Mouse (Mus musculus) hindbrain, embryonic 11.5 days (tissue): ENCODE results near the gene Dcst2. TPM values are rescaled to one million over a fixed set of nuclear protein-coding genes. Genes with fewer than 3 reads are reported as not detected.

Experiments
- ATAC-seq: fragments of 200-750 bp; cut with Nextera tagmentation; 2 replicates; pipeline ENCODE4 v1.8.0; 2017; ENCODE audit warnings: mild to moderate bottlenecking, moderate TSS enrichment, moderate library complexity; ENCODE audit not compliant: low FRiP score
- DNase-seq: peaks from one replicate; pipeline ENCODE4 v3.0.0-alpha.2; 2015; ENCODE audit warnings: low spot score
- H3K27ac ChIP-seq: fragments of 300-500 bp; sonication (generic); 2 replicates; pipeline ENCODE4 v1.5.1; 2014; ENCODE audit warnings: mild to moderate bottlenecking, low read depth, low read length
- H3K27me3 ChIP-seq: fragments of 300-500 bp; sonication (generic); 2 replicates; pipeline ENCODE4 v1.6.1; 2014; ENCODE audit warnings: mild to moderate bottlenecking, low read length, moderate library complexity, mixed read lengths; ENCODE audit not compliant: control insufficient read depth, insufficient read depth
- H3K36me3 ChIP-seq: fragments of 300-500 bp; sonication (generic); 2 replicates; pipeline ENCODE4 v1.6.1; 2014; ENCODE audit warnings: mild to moderate bottlenecking, low read length, moderate library complexity, mixed read lengths; ENCODE audit not compliant: control insufficient read depth, insufficient read depth
- H3K4me1 ChIP-seq: fragments of 300-500 bp; sonication (generic); replicated peaks from 2 replicates; pipeline ENCODE4 v1.6.1; 2014; ENCODE audit warnings: low read length, mixed read lengths; ENCODE audit not compliant: control insufficient read depth, insufficient read depth
- H3K4me2 ChIP-seq: fragments of 300-500 bp; sonication (generic); replicated peaks from 2 replicates; pipeline ENCODE4 v1.6.1; 2014; ENCODE audit warnings: mild to moderate bottlenecking, low read depth, low read length
- H3K4me3 ChIP-seq: fragments of 300-500 bp; sonication (generic); 2 replicates; pipeline ENCODE4 v1.5.1; 2014; ENCODE audit warnings: low read depth, low read length
- H3K9ac ChIP-seq: fragments of 300-500 bp; sonication (generic); 2 replicates; pipeline ENCODE4 v1.6.1; 2014; ENCODE audit warnings: low read depth, low read length
- H3K9me3 ChIP-seq: fragments of 300-500 bp; sonication (generic); 2 replicates; pipeline ENCODE4 v1.6.1; 2016; ENCODE audit warnings: low read length; ENCODE audit not compliant: control insufficient read depth
- WGBS: fragments of 180-500 bp; shearing (Covaris S2); extraction: QIAGEN DNeasy Blood & Tissue Kit; methylation state at CpG from one replicate; pipeline ENCODE4 v1.1.7; 2014; 5-methylcytosine and 5-hydroxymethylcytosine counted together
- polyA plus RNA-seq: library from polyadenylated mRNA; unstranded; fragments of >200 nt; fragmentation: Nextera tagmentation; extraction: Ambion mirVana; gene quantifications from 2 replicates; pipeline ENCODE4 v1.2.1, GENCODE M21; 2014

The Dcst2 gene
- 0.14 and 0.27 TPM in 2 replicates for polyA plus RNA-seq

DNA sequence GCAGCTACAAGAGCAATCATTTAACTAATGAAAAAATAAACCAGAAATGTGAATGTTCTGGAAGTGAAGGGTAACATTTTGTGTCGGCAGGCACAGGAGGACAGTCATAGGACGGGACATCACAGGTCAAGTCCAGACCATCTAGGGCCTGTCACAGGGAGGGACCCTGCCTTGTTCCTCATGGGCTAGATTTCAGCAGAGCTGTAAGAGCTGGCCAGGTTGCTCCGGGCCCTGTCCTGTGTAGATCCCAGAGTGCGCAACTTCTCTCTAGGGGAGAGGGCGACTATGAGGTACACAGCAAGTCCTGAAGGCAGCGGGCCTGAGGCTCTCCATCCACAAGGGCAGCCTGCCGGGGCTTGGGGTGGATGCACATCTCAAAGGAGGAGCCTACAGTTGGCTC, at the start of gene Dcst2:
Dcst2 (plus strand) TSS at position 301 of the 400 bp plus-strand sequence.
- Histone ChIP-seq H3K4me3 (no peak within 1 kb of the TSS), H3K9me3 (no peaks in the 10 kb centered on the region), H3K4me2 (no peak within 1 kb of the TSS), H3K27ac (no peak within 1 kb of the TSS), H3K36me3 (no peaks in the 10 kb centered on the region), H3K9ac (no peak within 1 kb of the TSS), H3K4me1 (no peaks in the 10 kb centered on the region), H3K27me3 (no peaks in the 10 kb centered on the region)
- no peak for ATAC-seq
- no peak for DNase-seq
- 87% methylated on average over 7 of the region's 7 CpGs for WGBS

DNA sequence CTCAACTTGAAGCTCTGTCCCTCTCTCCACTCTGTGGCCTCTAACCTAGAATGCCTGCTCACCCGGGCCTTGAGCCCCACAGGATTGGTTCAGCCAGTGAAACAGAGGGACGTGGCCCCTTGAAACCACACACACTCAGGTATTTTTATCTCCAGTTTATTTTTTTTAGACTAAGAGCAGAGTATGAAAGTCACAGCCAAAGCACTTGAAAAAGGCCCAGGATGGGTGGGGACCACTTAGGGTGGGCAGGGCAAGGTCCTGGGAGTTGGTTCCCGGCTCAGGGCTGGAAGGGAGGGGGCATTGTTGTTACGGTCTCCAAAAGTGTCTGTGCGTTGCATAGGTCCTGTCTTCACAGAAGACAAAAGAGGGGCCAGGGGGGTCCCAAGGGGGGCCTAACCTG, 47.4 kb upstream of the Dcst2 start:
- Histone ChIP-seq H3K4me1 (peaks cover 15% of the 10 kb centered on the region), H3K36me3 (no peaks in the 10 kb centered on the region), H3K9ac (no peak overlapping the region), H3K27ac (no peak overlapping the region), H3K9me3 (no peaks in the 10 kb centered on the region), H3K27me3 (peaks cover 24% of the 10 kb centered on the region), H3K4me3 (no peak overlapping the region), H3K4me2 (no peak overlapping the region)
- ATAC-seq (no peak), DNase-seq (no peak)
- WGBS: 77% methylated on average over 5 of the region's 5 CpGs

DNA sequence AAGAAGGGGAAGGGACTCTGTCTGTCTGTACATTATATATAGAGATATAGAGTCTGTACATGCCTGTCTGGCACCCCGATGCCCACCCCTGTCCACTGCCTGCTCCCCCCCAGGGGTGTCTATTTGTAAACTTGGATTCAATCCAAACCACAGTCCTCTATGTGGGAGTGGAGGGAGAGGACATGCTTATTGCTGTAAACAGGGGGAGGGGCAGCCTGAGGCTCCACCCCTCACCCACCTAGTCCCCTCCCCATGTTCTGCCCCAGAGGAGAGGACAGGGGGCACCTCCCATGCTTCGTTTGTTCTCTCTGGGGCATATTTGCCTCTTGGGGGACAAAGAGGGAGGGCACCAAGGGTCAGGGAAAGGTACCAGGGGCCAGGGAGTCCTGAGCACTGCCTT, 47.0 kb upstream of the Dcst2 start:
- Histone ChIP-seq H3K4me2 (no peak overlapping the region), H3K27ac (no peak overlapping the region), H3K4me1 (peaks cover 19% of the 10 kb centered on the region), H3K9me3 (no peaks in the 10 kb centered on the region), H3K36me3 (no peaks in the 10 kb centered on the region), H3K9ac (peak overlapping the region; percentile 49; the same call in 1 of the 2 replicates), H3K4me3 (no peak overlapping the region), H3K27me3 (peaks cover 29% of the 10 kb centered on the region)
- 0 out of 2 replicates have a peak, but pooled peaks have one; percentile 8 for ATAC-seq
- 51% methylated on average over 2 of the region's 2 CpGs for WGBS
- no peak for DNase-seq

DNA sequence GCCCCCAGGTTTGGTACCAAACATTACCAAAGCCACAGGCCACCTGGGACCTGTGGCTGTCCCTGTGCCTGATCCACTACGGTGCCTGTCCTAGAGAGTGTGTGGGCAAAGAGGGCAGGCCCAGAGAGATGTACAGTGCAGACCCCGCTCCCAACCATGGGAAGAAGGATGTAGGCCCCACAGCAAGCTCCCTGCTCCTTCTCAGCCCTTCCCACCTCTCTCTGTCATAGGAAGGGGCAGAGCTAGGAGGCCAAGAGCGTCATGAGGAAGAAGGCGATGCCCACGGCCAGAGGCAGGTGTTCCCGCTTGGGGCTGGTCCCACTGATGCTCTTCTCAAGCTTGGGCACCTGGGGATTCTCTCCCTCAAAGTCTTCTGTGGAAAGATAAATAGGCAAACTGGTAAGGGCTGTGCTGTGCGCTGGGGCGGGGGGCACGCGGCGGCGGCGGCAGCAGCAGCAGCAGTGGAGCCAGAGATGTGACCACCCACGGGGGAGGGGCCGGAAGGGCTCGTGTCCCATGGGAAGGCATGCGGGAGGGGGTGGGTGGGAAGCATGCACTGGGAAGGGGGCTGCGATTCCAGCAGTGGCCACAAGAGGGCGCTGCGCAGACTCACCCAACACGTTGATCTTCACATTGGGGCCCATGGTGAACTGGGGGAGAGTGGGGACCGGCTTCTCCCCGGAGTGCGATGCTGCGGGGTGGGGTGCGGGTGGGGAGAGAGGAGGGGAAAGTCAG, 46.4 kb upstream of the Dcst2 start:
- H3K4me2 ChIP-seq: peak overlapping the region; percentile 56
- no peak overlapping the region for H3K27ac ChIP-seq
- H3K4me3 ChIP-seq: peak overlapping the region; percentile 27
- peaks cover 34% of the 10 kb centered on the region for H3K27me3 ChIP-seq
- H3K9me3 ChIP-seq: no peaks in the 10 kb centered on the region
- peak; percentile 42 for ATAC-seq
- no peaks in the 10 kb centered on the region for H3K36me3 ChIP-seq
- DNase-seq: peak; percentile 93
- H3K4me1 ChIP-seq: peaks cover 19% of the 10 kb centered on the region
- peak overlapping the region; percentile 49; the same call in 1 of the 2 replicates for H3K9ac ChIP-seq
- WGBS: 7% methylated on average over 26 of the region's 26 CpGs

DNA sequence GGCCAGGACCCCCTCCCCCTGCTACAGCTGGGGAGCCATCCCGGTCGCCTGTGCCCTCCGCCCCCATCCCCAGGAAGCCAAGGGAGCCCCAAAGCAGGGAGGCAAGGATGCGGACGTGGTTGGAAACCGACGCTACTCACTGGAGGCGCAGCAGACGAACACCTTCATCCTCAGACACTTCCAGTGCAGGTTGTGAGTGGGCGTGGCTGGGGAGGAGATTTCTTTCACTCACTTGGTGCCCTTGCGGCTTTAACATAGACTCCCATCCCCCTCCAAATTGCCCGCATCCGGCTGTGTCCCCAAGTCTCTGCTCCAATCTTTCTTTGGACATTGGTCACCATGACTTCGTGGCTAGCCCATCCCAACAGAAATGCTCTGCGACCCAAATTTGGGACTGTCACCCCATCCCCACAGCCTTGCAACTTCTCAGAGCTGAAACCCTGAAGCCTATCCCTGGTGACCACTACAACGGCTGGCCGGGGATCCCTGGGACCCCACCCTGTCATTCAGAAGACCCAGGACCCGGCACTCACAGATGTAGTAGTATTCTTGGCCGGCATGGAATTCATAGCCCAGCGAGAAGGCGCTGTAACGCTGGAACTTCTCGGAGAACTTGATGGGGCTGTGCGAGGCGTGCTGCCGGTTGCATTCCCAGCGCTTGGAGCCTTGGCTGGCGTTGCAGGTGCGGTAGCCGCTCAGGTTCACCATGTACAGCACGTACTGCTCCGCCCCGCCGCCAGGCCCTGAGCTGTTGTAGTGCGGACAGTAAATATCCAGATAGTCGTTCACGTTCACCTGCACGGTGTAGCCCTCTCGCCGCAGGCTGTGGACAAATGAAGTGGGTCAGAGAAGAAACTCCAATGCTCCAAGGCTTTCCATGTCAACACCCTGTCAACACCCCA, 45.6 kb upstream of the Dcst2 start:
- peak; percentile 1; the same call in 1 of the 2 replicates for ATAC-seq
- DNase-seq: peak; percentile 30
- Histone ChIP-seq H3K4me2 (peak overlapping the region; percentile 56), H3K4me1 (peaks cover 27% of the 10 kb centered on the region), H3K36me3 (no peaks in the 10 kb centered on the region), H3K27me3 (peaks cover 42% of the 10 kb centered on the region), H3K9ac (no peak overlapping the region; the same call in 1 of the 2 replicates), H3K4me3 (peak overlapping the region; percentile 27; the same call in 1 of the 2 replicates), H3K27ac (no peak overlapping the region), H3K9me3 (no peaks in the 10 kb centered on the region)
- WGBS: 11% methylated on average over 40 of the region's 40 CpGs

DNA sequence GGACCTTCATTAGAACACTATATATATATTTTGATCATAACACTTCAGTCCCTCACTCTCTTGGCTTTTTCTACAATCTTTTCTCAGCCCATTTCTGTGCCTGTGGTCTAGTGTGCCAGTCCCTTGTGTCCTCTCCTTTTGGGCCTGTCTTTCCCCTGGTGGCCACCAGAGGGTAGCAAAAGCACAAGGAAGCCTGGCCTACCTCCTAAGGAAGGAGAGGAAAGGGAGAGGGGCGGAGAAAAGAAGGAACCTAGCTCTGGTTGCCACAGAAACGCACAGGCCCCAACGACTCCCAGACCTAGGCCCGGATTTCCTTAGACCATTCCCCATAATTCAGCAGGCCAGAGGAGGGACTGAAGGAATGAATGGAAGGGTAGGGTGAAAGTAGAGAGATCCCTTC, 44.9 kb upstream of the Dcst2 start:
- Histone ChIP-seq H3K9ac (no peak overlapping the region), H3K4me1 (peaks cover 31% of the 10 kb centered on the region), H3K36me3 (no peaks in the 10 kb centered on the region), H3K4me2 (no peak overlapping the region), H3K27ac (no peak overlapping the region), H3K4me3 (no peak overlapping the region), H3K9me3 (no peaks in the 10 kb centered on the region), H3K27me3 (peaks cover 46% of the 10 kb centered on the region)
- WGBS: 2% methylated on average over 4 of the region's 4 CpGs
- ATAC-seq (peak; percentile 25; the same call in 1 of the 2 replicates), DNase-seq (peak; percentile 95)

DNA sequence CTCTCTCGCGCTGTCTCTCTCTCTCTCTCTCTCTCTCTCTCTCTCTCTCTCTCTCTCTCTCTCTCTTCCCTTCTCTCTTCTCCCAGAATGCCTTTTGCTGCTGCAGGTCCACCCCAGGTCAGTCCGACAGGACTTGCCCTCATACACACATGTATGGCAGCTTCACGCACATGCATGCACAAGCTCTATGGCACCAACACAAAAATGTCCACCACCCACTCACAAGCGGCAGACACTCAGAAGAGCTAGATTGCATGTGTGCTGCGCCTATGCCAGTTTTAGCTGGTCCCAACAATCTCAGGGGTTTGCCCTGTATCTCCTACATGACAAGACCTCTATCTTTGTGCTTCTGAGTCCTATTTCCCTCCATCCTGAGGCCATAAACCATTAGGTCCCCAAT, 44.5 kb upstream of the Dcst2 start:
- no peaks in the 10 kb centered on the region for H3K36me3 ChIP-seq
- DNase-seq (no peak), ATAC-seq (no peak)
- H3K4me1 ChIP-seq: peaks cover 31% of the 10 kb centered on the region
- no peak overlapping the region for H3K4me2 ChIP-seq
- peaks cover 46% of the 10 kb centered on the region for H3K27me3 ChIP-seq
- H3K4me3 ChIP-seq: no peak overlapping the region
- H3K9ac ChIP-seq: no peak overlapping the region
- H3K27ac ChIP-seq: no peak overlapping the region
- WGBS: 58% methylated on average over 6 of the region's 6 CpGs
- H3K9me3 ChIP-seq: no peaks in the 10 kb centered on the region

DNA sequence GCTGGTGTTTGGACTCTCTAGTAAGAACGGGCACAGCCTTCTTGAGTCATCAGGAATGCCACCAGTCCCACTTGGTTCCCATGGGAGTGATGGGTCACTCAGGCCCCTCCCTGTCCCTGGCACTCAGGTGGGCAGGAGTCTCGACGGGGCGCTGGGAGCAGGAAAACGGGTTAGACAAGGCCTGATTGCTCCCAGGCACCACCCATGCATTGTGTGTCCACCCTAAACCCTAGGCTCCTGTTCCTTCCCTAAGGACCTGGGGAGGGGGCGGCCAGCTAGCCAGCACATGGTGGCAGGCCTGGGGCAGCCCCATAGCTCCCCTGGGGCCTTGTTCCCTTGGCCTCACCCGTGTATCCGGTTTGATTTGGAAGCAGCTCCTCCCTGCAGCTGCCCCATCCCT, 43.5 kb upstream of the Dcst2 start:
- Histone ChIP-seq H3K4me3 (no peak overlapping the region), H3K9ac (no peak overlapping the region), H3K9me3 (no peaks in the 10 kb centered on the region), H3K4me1 (peaks cover 31% of the 10 kb centered on the region), H3K27ac (no peak overlapping the region), H3K36me3 (no peaks in the 10 kb centered on the region), H3K4me2 (no peak overlapping the region), H3K27me3 (peaks cover 46% of the 10 kb centered on the region)
- DNase-seq: no peak
- WGBS: 74% methylated on average over 8 of the region's 8 CpGs
- ATAC-seq: no peak
